Mouse (Mus musculus) bone marrow macrophage, adult 2 months (primary cell): ENCODE measurements around the gene Rbm33.

Experiments
- CTCF ChIP-seq: IDR thresholded peaks from 2 replicates; pipeline ENCODE4 v1.5.1; 2012; ENCODE audit warnings: low read depth, mild to moderate bottlenecking, low read length, moderate library complexity
- POLR2A ChIP-seq: IDR thresholded peaks from 2 replicates; pipeline ENCODE4 v1.6.1; 2012; ENCODE audit warnings: mild to moderate bottlenecking, low read depth, low read length, borderline replicate concordance

DNA sequence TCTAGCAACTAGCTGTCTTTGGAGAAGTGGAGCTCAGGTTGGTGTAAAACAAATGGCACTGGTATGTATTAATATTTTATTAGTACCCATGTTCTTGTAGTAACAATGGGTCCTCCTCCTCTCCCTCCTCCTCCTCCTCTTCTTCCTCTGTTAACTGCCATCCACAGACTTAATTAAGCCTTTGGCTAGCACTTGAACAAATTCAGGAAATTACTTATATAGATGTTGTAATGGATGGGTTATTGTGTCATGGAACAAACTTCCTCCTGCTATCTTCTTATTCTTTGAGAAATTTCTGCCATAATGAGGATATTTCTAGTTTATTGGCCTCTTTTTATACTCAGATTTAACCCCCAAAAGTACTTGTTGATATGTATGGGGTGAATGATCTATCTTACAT, 60.4 kb downstream of the Rbm33 start:
- TF ChIP-seq POLR2A: no peak
- TF ChIP-seq CTCF: no peak
